ENCODE assay signal across 25 mouse cellular contexts in the genomic region with DNA sequence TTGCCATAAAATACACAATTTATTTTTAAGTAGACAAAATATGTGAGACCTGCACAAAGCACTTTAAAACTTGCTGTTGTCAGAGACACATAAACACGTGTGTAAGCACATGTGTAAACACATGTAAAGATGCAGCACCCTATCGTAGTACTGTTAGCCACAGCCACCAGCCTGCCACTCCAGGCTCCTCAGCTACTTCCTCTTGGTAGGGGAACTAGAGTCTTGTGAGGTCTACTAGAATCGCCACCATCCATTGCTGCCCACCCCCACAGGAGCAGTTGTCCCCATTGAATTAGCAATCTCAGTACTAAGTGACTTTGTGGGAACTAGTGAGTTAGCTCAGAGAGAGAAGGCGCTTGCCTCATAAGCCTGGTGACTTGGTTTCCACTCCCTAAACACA. TPM values are rescaled to one million over a fixed set of nuclear protein-coding genes. Genes with fewer than 3 reads are reported as not detected.
DNase-seq lines count a peak whose midpoint lies in the region; ATAC-seq and TF ChIP-seq lines count a peak whose summit lies in the region.
"Had no signal": no experiment of that assay in that cellular context is flagged by ENCODE, and none has a peak within 500 bp of the region (broad histone marks: within the 10 kb centered on the region; RNA-seq: fewer than 3 reads in every experiment).

No protein-coding gene starts in this region.

- no peak overlapping the region for H3K4me2 ChIP-seq in kidney, postnatal 0 days (ENCODE audit: low read length)
- H3K4me2 ChIP-seq in hindbrain, embryonic 14.5 days (replicated peaks), result no peak overlapping the region
- H3K4me2 ChIP-seq: embryonic facial prominence, embryonic 15.5 days; forebrain, embryonic 15.5 days; heart, embryonic 15.5 days; hindbrain, embryonic 12.5 days had no signal

- H3K4me1 ChIP-seq in kidney, postnatal 0 days (replicated peaks; ENCODE audit: insufficient read depth, low read length), result 0 out of 2 replicates have a peak, but pooled peaks cover 4% of the 10 kb centered on the region
- no peaks in the 10 kb centered on the region for H3K4me1 ChIP-seq in ES-Bruce4 (ENCODE audit: control insufficient read depth, insufficient read depth, low read length)
- H3K4me1 ChIP-seq in hindbrain, embryonic 14.5 days (replicated peaks; ENCODE audit: control insufficient read depth, insufficient read depth, low read length), result 0 out of 2 replicates have a peak, but pooled peaks cover 4% of the 10 kb centered on the region

- 0 out of 2 replicates have a peak, but pooled peaks have one; percentile 5 for ATAC-seq in frontal cortex, adult (ENCODE audit: low TSS enrichment)
- ATAC-seq in kidney, postnatal 0 days (replicated peaks; ENCODE audit: low FRiP score, low read depth), result no peak
- ATAC-seq in hematopoietic stem cell, adult 5-6 weeks (replicated peaks in 1 of 2; ENCODE audit: insufficient read depth in 1 of 2, low FRiP score in 2 of 2, low TSS enrichment in 1 of 2, low read depth in 1 of 2, poor library complexity in 2 of 2, severe bottlenecking in 2 of 2), result peak; percentile 66 to 77; a peak in 3 of 4 replicates
- ATAC-seq in hindbrain, embryonic 14.5 days (ENCODE audit: low FRiP score), result no peak
- ATAC-seq: CD4-positive, CD25-positive, alpha-beta regulatory T cell, adult 4 months; forebrain, embryonic 15.5 days; hindbrain, postnatal 0 days had no signal

- 87% methylated on average over 4 of the region's 4 CpGs for WGBS in kidney, postnatal 0 days
- WGBS in hindbrain, embryonic 14.5 days, result 86% methylated on average over 4 of the region's 4 CpGs

- H3K36me3 ChIP-seq in kidney, postnatal 0 days (ENCODE audit: insufficient read depth, low read length), result peaks cover 20% of the 10 kb centered on the region
- H3K36me3 ChIP-seq in ES-Bruce4 (ENCODE audit: control insufficient read depth, insufficient read depth, low read length, poor library complexity, severe bottlenecking), result peaks cover 16% of the 10 kb centered on the region
- H3K36me3 ChIP-seq in hindbrain, embryonic 14.5 days (replicated peaks; ENCODE audit: control insufficient read depth, insufficient read depth), result peaks cover 50% of the 10 kb centered on the region

- no peak for TF ChIP-seq CTCF in kidney, postnatal 0 days (IDR thresholded peaks at IDR 0.05; ENCODE audit: low read depth)
- no peak for TF ChIP-seq CTCF in ES-Bruce4 (IDR thresholded peaks at IDR 0.05; ENCODE audit: low read depth, low read length)

- H3K4me3 ChIP-seq in kidney, postnatal 0 days (replicated peaks; ENCODE audit: low read depth, low read length), result no peak overlapping the region
- no peak overlapping the region for H3K4me3 ChIP-seq in ES-Bruce4 (ENCODE audit: low read depth, low read length)
- H3K4me3 ChIP-seq in hindbrain, embryonic 14.5 days (replicated peaks; ENCODE audit: low read length), result no peak overlapping the region
- H3K4me3 ChIP-seq: embryonic facial prominence, embryonic 15.5 days; erythroblast, embryonic 14.5 days; forebrain, embryonic 10.5 days; forebrain, embryonic 15.5 days; heart, embryonic 10.5 days; heart, embryonic 15.5 days; hindbrain, embryonic 12.5 days had no signal

- no peaks in the 10 kb centered on the region for H3K27me3 ChIP-seq in kidney, postnatal 0 days (ENCODE audit: insufficient read depth, low read length)
- no peaks in the 10 kb centered on the region for H3K27me3 ChIP-seq in ES-Bruce4 (ENCODE audit: control insufficient read depth, insufficient read depth, low read length, poor library complexity, severe bottlenecking)
- H3K27me3 ChIP-seq in hindbrain, embryonic 14.5 days (ENCODE audit: control insufficient read depth, insufficient read depth, low read length), result no peaks in the 10 kb centered on the region
- H3K27me3 ChIP-seq: embryonic facial prominence, embryonic 15.5 days; forebrain, embryonic 15.5 days; heart, embryonic 15.5 days; hindbrain, embryonic 12.5 days had no signal

- H3K9ac ChIP-seq in kidney, postnatal 0 days (ENCODE audit: low read depth, low read length), result no peak overlapping the region
- H3K9ac ChIP-seq in ES-Bruce4 (ENCODE audit: low read depth, poor library complexity, severe bottlenecking), result no peak overlapping the region
- H3K9ac ChIP-seq in hindbrain, embryonic 14.5 days, result no peak overlapping the region
- H3K9ac ChIP-seq: embryonic facial prominence, embryonic 15.5 days; forebrain, embryonic 15.5 days; heart, embryonic 15.5 days; hindbrain, embryonic 12.5 days had no signal

- no peak for TF ChIP-seq POLR2A in ES-Bruce4 (IDR thresholded peaks at IDR 0.05; ENCODE audit: insufficient read depth, low read length)

- H3K27ac ChIP-seq in kidney, postnatal 0 days, result 0 out of 2 replicates have a peak overlapping the region, but pooled peaks have one; percentile 51
- peak overlapping the region; percentile 64 for H3K27ac ChIP-seq in ES-Bruce4 (ENCODE audit: insufficient read depth, low read length)
- H3K27ac ChIP-seq in hindbrain, embryonic 14.5 days, result no peak overlapping the region
- H3K27ac ChIP-seq: embryonic facial prominence, embryonic 15.5 days; forebrain, embryonic 10.5 days; forebrain, embryonic 15.5 days; heart, embryonic 10.5 days; hindbrain, embryonic 12.5 days; hindbrain, postnatal 0 days had no signal

- DNase-seq in frontal cortex, postnatal 36 days (ENCODE audit: low spot score in 2 of 2), result no peak
- no peak for DNase-seq in kidney, postnatal 0 days (ENCODE audit: low spot score)
- no peak for DNase-seq in kidney, postnatal 14 days
- DNase-seq in c-Kit-positive CD71-positive TER-119-positive erythroid progenitor cells, embryonic 14.5 days (ENCODE audit: low spot score), result no peak
- DNase-seq in hindbrain, embryonic 14.5 days (ENCODE audit: low spot score), result no peak
- DNase-seq: B cell, adult 2 months; cerebellum, adult 2 months; cerebellum, postnatal 10 days; embryo, embryonic 11 days; gastrocnemius, postnatal 14 days; heart, adult 11 months had no signal

- TF ChIP-seq EP300 in ES-Bruce4 (IDR thresholded peaks at IDR 0.05; ENCODE audit: insufficient read depth, low read depth, low read length), result no peak

- H3K9me3 ChIP-seq in kidney, postnatal 0 days (replicated peaks; ENCODE audit: low read length), result no peaks in the 10 kb centered on the region
- no peaks in the 10 kb centered on the region for H3K9me3 ChIP-seq in ES-Bruce4 (replicated peaks; ENCODE audit: control insufficient read depth, insufficient read depth, low read length, poor library complexity, severe bottlenecking)
- no peaks in the 10 kb centered on the region for H3K9me3 ChIP-seq in hindbrain, embryonic 14.5 days (ENCODE audit: control insufficient read depth, low read length)
- H3K9me3 ChIP-seq: embryonic facial prominence, embryonic 15.5 days; forebrain, embryonic 10.5 days; forebrain, embryonic 15.5 days; heart, embryonic 10.5 days; heart, embryonic 15.5 days; hindbrain, embryonic 12.5 days had no signal

RNA-seq across cellular contexts. Expression of a gene that starts 34.5 kb away (rescaled TPM):
- polyA plus RNA-seq in kidney, postnatal 0 days (2015; fragmentation: Nextera tagmentation; extraction: Ambion mirVana), result 2.3 and 2.5 TPM in 2 replicates
- polyA plus RNA-seq in ES-Bruce4 (2011; ENCODE audit: insufficient read depth, insufficient read length, low read depth, missing spikeins), result 2.4 and 2.6 TPM in 2 replicates
- 0.10 and 1.4 TPM in 2 replicates for total RNA-seq in hematopoietic stem cell, adult 5-6 weeks (2017)
- polyA plus RNA-seq in hindbrain, embryonic 14.5 days (2014; fragmentation: Nextera tagmentation; extraction: Ambion mirVana), result 3.0 and 3.3 TPM in 2 replicates
- total RNA-seq: gastrocnemius, adult 18-20 months; MEL had no signal
- polyA plus RNA-seq: erythroblast, embryonic 14.5 days had no signal

RNA-seq across cellular contexts. Expression of a gene that starts 35.6 kb away (rescaled TPM):
- polyA plus RNA-seq in kidney, postnatal 0 days (2015; fragmentation: Nextera tagmentation; extraction: Ambion mirVana), result 67.6 and 71.8 TPM in 2 replicates
- polyA plus RNA-seq in ES-Bruce4 (2011; ENCODE audit: insufficient read depth, insufficient read length, low read depth, missing spikeins), result 72.0 and 72.3 TPM in 2 replicates
- 67.7 and 70.2 TPM in 2 replicates for total RNA-seq in hematopoietic stem cell, adult 5-6 weeks (2017)
- polyA plus RNA-seq in hindbrain, embryonic 14.5 days (2014; fragmentation: Nextera tagmentation; extraction: Ambion mirVana), result 172 and 194 TPM in 2 replicates

Comparison
In these comparisons a context has a peak if more than half of its experiments do, and no peak if none do; other contexts are left out.
1. ATAC-seq: peak in frontal cortex, adult (single experiment) and hematopoietic stem cell, adult 5-6 weeks (2 of 2); none in kidney, postnatal 0 days (single experiment) and hindbrain, embryonic 14.5 days (single experiment).